Mouse (Mus musculus): ENCODE results near the gene Usp7.

Gene Usp7

DNA sequence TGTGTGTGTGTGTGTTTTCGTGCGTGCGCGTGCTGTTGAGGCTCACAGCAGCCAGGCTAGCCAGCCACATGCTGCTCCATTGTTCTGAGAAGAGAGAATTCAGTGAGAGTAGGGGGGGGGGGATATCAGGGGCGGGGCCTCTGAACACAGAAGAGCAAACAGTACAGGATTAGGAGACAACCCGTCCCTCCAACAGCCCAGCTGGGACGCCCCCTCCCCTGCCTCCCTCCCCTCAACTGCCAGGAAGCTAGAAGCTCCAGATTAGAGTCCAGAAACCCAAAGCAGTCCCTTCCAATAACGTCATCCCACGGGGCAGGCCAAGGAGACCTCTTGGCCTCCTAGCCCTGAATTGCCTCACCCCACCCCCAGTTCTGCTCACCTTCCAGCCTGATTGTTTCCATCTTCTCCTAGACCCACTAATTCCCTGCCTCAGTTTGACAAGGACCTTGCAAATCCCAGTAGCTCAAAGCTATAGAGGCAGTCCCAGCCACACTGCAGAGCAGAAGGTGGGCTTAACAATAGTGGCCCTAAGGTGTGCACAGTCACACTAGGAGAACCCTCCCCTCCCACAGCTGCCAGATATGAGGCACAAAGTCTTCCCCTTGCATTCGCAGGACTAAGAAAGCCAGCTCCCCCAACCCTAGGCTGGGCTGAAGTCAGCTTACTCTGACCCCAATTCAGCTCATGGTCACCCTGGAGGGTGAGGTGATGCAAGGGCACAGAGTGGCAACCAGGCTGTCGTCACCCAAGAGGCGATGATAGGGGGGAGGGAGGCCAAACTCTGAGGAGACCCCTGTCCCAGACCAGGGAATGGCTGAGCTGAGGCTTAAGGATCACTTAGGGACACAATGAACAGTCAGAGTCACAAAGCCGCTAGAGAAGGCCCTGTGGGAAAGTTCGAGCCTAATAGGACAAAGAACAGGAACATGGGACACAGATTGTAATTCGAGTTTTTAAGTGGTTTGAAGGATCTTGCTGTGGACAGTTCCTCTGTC is 121.8 kb downstream of the Usp7 start:
- DNase-seq, result no peak

DNA sequence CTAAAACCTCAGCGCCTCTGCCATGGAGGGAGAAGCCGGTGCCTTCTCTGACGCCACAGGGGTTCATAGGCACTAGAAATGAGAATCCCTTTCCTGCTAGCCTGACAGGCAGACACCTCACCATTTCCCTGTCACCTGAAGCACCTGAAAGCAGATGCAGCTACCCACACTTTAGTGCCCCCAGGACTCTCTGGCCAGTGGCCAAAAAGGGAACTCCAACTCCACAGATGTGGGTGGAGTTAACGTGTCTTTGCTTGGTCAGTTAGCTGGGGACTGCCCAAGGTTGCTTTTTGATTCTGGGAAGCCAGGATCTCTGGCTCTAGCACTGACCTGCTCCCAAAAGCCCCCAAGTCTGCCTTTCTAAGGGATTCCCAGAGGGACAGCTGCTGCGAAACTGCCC is 122.7 kb downstream of the Usp7 start:
- DNase-seq, result no peak

DNA sequence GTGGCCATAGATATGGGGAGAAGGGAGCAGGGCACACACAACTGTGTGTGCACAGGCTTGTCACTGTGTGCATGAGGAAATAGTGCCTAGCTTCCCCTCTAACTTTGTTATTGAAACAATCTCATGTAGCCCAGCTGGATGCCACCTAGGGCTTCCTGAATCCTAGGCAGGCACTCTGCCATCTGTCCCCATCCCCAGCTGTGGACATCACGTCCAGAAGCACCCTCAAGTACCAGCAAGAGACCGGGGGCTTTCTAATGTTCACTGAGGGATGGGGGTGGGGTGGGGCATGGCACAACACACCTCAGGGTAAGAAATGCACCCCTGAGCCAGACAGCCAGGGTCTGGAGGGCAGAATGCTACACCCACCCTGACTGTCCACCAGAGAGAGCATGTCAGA is 123.7 kb downstream of the Usp7 start:
- no peak for DNase-seq

DNA sequence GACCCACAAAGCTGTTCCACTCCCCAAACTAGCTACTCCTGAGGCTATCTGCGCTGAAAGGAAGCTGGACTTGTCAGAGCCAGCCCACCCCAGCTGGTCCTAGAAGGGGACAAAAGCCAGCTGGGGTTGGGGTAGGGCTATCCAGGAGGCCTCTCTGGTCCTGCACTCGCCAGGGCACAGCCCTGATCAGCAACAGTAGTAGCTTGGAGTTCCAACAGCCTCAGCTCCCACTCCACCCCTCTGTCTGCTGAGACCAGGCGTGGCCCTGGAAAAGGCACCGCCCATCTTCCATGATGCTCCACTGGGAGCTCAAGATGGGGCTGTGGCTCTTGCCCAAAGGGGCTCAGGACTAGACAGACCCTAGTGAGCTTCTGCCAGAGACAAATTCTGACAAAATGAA is 124.3 kb downstream of the Usp7 start:
- DNase-seq, result no peak

DNA sequence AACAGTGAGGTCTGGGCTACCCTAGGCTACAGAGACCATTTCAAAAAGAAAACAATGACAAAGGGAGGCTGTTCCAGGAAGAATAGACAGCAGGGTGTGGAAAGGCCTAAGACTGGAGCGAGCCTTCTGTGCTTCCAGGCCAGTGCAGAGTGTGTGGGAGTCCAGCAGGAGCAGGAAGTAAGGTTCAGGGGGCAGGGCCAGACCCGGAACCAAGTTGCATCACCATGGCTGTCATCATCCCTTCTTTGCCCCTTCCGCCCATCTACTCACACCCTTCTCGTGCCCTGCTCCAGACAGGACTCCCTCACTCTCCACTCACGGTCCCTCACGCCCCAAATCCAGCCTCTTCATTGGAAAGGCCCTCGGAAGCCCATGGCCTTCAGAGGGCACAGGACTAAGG is 124.8 kb downstream of the Usp7 start:
- DNase-seq, result no peak

DNA sequence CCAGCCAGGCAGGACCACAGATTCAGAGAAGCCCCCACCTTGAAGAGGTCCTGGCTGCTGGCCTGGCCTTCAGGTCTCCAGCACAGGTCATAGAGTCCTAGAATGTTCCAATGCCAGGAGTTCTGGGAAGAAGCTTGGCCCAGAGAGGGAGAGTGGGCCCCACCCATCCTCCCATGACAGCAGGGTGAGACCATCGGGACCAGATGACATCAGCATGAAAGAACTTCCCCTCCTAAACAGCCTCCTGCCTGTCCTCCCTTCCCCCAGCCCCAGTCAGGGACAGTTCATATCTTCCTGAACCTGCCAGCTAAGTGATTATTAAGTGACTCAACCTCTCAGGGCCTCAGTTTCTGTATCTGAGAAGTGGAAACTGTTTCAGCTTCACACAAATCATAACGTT is 125.7 kb downstream of the Usp7 start:
- no peak for DNase-seq

DNA sequence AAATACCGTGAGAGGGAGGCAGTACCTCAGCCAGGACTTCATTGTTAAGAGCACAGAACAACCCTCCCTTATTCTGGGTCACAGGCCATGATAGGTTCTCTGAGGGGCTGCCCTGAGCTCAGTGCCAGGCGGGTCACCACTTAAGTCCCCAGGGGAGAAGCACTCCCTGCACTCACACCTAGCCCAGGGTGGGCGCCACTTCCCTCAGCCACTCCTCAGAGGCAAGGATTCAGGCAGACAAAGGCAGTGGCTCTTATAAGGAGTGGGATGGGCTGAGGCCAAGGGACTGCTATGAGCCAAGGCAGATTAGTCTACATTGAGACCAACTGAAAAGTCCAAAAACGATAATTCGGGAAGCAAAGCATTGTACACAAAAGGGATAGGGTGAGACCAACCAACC is 126.7 kb downstream of the Usp7 start:
- DNase-seq, result no peak

DNA sequence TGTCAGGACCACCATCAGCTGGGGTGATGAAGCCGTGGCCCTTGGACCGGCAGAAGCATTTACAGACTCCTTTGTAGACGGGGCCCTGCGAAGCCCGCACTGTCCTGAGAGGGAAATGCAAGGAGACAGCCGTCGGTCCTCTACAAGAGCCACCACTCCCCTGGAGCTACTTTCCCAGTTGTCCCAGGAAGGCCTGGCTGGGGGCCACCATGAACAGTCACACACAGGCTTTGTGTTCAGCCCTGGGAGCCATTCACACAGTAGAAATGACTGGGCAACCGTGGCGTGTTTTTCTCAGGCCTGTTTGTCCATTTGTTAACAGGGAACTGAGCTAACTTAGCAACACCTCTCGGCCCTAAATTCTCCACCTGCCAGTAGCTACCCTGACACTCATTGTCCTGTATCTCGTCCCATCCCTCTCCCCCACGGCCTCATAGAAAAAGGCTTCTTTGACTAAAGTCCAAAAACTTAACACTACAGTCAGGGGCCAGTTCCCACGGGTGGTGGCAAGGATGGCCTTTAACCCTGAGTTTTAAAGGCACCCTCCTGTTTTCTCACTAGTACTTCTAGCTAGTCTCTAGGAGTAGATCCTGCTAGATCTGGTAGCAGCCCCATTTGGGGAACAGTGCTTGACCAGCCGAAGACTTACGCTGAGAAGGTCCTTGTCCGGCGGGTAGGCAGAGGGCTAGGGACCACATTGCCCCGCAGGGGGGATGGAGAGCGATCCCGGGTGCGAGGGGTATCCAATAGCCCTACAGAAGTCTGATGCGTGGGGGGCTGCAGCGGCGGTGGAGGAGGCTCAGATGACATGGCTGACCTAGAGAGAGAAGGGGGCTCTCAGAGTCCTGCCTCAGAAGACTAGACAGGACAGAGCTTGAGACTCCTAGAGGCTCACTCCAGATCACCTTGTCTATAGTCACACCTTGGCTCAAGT is 128.2 kb downstream of the Usp7 start:
- peak; percentile 44 for DNase-seq

DNA sequence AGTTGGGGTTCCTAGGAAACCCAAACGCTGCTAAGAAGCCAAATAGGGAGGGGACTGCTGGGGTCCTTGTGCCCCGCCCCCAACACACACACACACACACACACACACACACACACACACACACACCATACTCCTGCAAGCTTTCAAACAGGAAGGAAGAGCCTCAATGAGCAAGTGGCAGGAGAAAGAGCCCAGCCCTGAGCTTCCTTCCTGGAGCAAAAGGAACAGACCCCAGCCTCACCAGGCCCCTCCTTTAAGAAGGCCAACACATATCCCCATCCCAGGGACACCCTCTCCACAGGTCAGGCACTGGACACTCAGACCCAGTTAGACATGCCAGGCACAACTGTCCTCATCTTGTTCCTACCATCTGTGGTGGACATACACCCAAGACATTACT is 129.1 kb downstream of the Usp7 start:
- DNase-seq, result no peak

DNA sequence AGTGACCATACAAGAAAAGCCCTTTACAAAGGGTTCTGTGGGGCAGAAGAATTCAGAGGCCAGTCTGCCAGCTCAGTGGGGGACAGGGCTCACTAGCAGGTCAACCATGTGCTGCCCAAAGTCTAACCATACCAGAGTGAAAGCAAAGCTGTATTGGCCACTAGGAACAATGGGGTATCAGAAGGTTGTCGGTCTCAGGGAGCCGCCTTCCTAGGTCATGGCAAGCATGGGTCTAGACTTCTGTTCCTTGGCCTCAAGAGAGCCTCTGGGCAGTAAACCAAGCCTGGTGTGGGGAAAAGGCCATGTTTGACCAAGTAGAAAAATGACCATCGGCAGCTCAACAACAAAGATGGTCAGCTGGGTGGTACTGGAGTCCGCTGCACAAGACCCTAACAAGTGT is 133.3 kb downstream of the Usp7 start:
- DNase-seq, result no peak

DNA sequence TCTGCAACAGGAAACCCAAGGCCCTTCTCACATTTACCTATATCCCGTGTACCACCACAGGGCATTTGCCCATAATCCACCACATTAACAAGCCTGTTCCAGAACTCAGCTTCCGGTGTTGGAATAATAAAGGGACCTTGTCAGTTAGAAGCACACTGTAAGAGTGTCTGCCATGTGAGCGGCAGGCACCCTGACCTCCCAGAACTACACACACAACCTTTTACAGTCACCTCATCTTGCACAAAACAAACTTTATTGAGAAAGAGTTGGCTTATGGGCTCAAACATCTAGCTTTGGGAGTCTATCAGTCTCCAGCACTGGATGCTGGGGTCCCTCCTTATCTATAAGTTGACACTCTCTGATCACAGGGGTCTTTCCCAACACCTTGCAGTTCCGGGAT is 133.8 kb downstream of the Usp7 start:
- DNase-seq, result no peak

DNA sequence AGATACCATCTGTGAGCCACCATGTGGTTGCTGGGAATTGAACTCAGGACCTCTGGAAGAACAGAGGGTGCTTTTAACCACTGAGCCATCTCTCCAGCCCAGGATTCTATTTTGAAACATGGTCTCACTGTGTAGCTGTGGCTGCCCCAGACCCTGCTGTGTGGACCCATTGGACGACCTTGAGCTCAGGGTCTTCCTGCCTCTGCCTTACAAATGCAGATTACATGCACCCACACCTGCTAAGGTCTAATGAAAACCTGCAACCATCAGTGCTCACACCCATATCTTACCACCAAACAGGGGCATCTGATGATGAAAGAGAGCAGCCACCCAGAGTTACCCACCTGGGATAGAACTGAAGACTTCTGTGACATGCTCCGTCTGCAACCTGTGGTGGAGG is 135.9 kb downstream of the Usp7 start:
- DNase-seq, result no peak

DNA sequence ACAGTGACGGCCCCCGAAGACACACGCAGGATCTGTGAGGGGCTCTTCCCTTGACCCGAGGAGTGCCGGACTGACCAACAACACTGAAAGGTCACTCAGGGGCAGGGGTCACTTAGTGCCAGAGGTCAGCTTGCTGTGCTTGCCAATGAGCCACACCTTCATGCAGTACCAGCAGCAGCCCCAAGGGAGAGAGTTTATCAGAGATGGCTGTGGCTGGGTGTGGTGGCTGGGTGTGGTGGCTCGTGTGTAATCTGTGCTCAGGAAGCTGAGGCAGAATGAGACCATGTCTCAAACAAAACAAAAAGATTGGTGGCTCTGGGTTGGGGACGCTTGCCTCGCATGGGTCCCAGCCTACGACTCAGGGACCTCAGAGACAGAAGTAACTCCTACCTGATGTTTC is 136.5 kb downstream of the Usp7 start:
- no peak for DNase-seq

DNA sequence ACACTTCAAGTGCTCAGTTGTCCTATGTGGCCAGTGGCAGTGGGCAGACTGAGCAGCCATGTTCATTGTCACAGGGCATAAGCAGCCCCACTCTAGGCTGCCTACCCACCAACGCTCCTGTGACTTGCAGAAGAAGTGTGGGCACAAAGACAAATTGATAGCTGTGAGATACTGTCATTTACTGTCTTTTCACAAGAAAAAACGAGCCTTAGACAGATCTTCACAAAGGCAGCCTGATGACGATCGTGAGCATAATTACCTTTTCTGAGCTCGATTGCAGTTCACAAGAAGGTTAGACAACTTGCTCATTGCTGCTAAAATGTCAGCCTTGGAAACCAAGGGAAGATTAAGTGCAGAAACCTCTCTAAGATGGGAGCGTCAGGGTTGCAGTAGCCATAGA is 137.0 kb downstream of the Usp7 start:
- DNase-seq, result no peak

DNA sequence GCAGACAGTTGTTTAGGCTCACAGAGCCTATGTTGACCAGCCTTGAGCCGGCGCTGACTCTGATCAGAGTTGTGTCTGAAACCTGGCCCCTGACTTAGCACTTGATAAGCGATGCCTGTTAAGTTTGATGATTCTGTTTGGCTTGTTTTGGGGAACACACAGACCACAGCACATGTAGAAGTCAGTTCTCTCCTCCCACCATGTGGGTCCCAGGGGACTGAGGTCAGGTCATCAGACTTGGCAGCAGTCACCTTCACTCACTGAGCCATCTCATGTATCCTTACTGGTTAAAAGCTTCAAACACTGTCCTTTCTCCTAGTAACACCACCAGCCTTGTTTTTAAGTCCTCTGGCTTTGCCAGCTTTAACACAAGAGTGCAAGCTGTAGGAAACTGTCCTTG is 142.1 kb downstream of the Usp7 start:
- no peak for DNase-seq

DNA sequence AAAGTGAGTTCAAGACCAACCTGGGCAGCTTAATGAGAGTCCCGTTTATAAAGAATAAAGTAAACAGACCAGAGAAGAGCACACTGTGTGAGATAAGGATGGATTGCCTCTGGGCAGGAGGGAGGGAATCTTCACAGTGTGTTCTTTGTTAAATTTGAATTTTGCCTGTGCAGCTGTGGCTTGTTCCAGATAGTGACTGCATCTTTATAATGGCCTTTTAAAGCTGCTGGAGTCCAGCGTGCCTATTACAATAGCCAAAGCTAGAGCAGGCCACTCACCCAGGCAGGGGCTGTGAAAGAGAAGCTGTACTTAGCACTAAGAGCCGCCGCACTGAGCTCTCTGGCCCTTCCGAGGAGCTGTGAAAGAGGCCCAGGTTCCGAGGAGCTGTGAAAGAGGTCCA is 146.6 kb downstream of the Usp7 start:
- DNase-seq, result no peak

DNA sequence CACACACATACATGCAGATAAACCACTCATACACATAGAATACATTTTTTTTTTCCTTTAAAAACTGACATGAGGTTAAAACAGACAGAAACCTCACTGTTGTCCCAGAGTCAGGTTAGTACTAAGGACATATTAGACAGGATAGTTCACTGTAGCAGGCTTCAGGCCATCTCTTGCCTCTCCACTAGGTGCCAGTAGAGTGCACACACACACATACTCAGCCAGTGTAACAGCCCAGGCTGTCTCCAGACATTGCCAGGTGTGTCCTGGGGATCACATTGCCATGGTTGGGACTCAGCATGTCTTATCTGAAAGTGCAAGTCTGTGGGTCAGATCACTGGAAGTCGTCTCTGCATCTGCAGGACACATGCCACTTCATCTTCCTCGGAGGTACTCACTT is 148.3 kb downstream of the Usp7 start:
- no peak for DNase-seq
